13 mouse cellular contexts compared by ENCODE assay signal in the genomic region with DNA sequence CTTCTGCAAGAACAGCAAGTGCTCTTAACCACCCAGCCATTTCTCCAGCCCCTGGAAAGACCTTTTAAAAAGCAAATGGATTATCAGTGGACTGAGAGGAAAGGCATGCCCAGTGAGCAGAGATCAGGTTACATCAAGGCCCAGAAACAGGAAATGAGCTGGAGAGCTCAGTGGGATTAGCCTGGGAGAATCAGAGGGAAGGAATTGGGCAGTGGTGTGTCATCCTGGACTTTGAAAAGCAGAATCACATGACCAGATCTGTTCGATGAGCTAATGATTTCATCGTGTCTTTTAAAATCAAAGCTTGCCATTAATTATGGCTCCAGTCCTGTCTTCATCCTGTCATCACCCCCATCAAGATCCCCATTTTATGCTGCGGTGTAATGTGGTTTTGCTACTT.
DNase-seq lines count a peak whose midpoint lies in the region; ATAC-seq lines count a peak whose summit lies in the region.
"Had no signal": no experiment of that assay in that cellular context is flagged by ENCODE, and none has a peak within 500 bp of the region (broad histone marks: within the 10 kb centered on the region; RNA-seq: fewer than 3 reads in every experiment).

No protein-coding gene starts in this region.

- H3K4me1 ChIP-seq in kidney, embryonic 14.5 days (ENCODE audit: control insufficient read depth, insufficient read depth, low read length) = peaks cover 3% of the 10 kb centered on the region; the same call in 1 of the 2 replicates
- H3K4me1 ChIP-seq: lung, embryonic 15.5 days had no signal

- H3K4me2 ChIP-seq in kidney, embryonic 14.5 days (replicated peaks; ENCODE audit: low read depth, low read length) = no peak overlapping the region
- H3K4me2 ChIP-seq: limb, embryonic 12.5 days; lung, embryonic 15.5 days; midbrain, embryonic 11.5 days had no signal

- peak; percentile 72; the same call in 1 of the 2 replicates for ATAC-seq in kidney, embryonic 14.5 days (ENCODE audit: low FRiP score, low TSS enrichment)

- no peaks in the 10 kb centered on the region for H3K27me3 ChIP-seq in kidney, embryonic 14.5 days (ENCODE audit: control insufficient read depth, insufficient read depth, low read length)
- H3K27me3 ChIP-seq: limb, embryonic 12.5 days; lung, embryonic 15.5 days had no signal

- DNase-seq in kidney, adult 9 months = no peak
- DNase-seq in NIH3T3 (ENCODE audit: low read depth) = peak; percentile 74
- DNase-seq in embryo, embryonic 9.5 days (ENCODE audit: extremely low spot score) = peak; percentile 37
- peak; percentile 69 for DNase-seq in skeletal muscle tissue, adult 2 months (ENCODE audit: low read depth, low spot score)
- DNase-seq in thymus, postnatal 14 days = no peak
- no peak for DNase-seq in testis, postnatal 10 days (ENCODE audit: low spot score)
- DNase-seq: cerebellum, postnatal 36 days; kidney, adult 11 months had no signal

- H3K9ac ChIP-seq in kidney, embryonic 14.5 days (ENCODE audit: low read depth, low read length) = no peak overlapping the region
- H3K9ac ChIP-seq: limb, embryonic 12.5 days; lung, embryonic 15.5 days had no signal

- WGBS in kidney, embryonic 14.5 days = 40% methylated on average over 3 of the region's 3 CpGs

- no peak overlapping the region for H3K4me3 ChIP-seq in kidney, embryonic 14.5 days (ENCODE audit: low read length)
- H3K4me3 ChIP-seq: hindbrain, embryonic 10.5 days; limb, embryonic 12.5 days; lung, embryonic 15.5 days had no signal

- no peak overlapping the region for H3K27ac ChIP-seq in kidney, embryonic 14.5 days (ENCODE audit: low read depth, low read length)
- H3K27ac ChIP-seq: limb, embryonic 12.5 days; lung, embryonic 15.5 days had no signal

- H3K9me3 ChIP-seq in kidney, embryonic 14.5 days (ENCODE audit: control insufficient read depth, low read length) = no peaks in the 10 kb centered on the region
- H3K9me3 ChIP-seq: hindbrain, embryonic 10.5 days had no signal

- H3K36me3 ChIP-seq in kidney, embryonic 14.5 days (ENCODE audit: control insufficient read depth, insufficient read depth, low read length) = no peaks in the 10 kb centered on the region
- H3K36me3 ChIP-seq: hindbrain, embryonic 10.5 days; limb, embryonic 12.5 days; lung, embryonic 15.5 days had no signal

Comparison
In these comparisons a context has a peak if more than half of its experiments do, and no peak if none do; other contexts are left out.
1. DNase-seq: peak in NIH3T3 (single experiment), embryo, embryonic 9.5 days (single experiment) and skeletal muscle tissue, adult 2 months (single experiment); none in kidney, adult 9 months (single experiment), thymus, postnatal 14 days (single experiment) and testis, postnatal 10 days (single experiment).